Mouse (Mus musculus) frontal cortex, postnatal 14 days (tissue): ENCODE results near the gene Enpp7.

Experiments
- DNase-seq, 2 experiments: peaks; one replicate each; pipeline ENCODE4 v3.0.0; 2022; ENCODE audit warnings: low spot score in 2 of 2

The Enpp7 gene

DNA sequence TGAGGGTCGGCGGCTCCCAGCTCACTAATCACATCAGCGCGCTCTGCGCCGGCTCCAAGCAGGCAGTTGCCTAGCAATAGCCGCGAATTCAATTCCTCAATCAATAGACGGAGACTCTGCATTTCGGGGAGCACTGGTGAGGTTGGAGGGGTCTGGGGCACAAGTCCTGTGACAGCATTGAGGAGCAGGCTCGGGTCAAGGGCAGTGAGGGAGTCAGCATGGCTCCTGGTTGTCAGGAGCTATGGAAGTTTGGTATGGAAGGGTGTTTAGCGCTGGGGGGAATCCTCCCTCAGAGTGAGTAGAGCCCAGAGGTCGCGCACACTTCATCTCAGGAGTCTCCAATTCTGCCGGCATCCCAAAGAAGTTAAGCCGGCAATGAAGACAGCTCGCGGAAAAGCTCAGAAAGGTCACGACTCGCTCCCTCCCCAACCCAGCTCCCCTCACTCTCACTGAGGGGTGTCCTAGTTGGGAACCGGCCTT lies 47.7 kb downstream of the Enpp7 start:
- no peak for DNase-seq

- no peak for DNase-seq
Observed at GRCm38 (mm10) chr11:119036447-119036846, 48.5 kb downstream of the Enpp7 start.

DNA sequence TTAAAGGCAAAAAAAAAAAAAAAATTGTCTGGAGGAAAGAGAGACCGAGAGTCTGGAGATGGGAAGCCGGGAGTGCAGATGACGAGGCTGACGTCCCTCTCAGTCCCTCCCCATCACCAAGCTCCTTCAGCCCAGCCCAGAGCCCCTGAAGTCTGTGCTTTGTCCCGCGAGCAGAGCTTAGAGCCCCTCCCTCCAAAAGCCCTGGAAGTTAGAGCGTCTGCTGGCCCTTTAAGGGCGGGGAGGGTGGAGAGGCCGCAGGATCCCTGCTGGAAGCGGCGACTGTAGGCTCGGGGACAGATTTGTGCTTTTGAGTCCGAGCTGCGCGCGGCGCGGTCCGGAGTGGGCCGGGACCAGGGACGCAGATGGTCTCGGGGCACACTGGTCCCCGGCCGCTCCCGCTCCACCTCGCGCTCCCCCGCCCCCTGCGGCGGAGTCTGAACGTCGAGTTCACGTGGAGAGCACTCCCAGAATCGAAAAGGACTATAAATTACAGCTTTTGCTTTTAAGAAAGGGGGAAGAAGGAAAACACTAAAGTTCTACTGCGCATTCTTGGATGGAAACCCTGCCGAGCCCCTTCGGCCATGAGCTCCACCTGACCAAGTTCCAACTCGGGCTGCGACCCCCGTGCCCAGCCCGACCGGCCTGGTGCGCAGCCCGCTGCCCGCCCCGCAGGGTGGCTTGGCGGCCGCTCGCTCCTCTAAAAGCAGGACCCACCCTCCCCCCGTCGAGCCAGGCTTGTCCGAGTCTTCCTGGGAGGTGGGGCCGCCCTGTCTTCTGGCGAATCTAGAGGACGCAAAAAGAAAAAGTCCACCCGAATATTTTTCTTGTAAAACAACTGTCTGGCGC lies 49.2 kb downstream of the Enpp7 start:
- no peak for DNase-seq

DNA sequence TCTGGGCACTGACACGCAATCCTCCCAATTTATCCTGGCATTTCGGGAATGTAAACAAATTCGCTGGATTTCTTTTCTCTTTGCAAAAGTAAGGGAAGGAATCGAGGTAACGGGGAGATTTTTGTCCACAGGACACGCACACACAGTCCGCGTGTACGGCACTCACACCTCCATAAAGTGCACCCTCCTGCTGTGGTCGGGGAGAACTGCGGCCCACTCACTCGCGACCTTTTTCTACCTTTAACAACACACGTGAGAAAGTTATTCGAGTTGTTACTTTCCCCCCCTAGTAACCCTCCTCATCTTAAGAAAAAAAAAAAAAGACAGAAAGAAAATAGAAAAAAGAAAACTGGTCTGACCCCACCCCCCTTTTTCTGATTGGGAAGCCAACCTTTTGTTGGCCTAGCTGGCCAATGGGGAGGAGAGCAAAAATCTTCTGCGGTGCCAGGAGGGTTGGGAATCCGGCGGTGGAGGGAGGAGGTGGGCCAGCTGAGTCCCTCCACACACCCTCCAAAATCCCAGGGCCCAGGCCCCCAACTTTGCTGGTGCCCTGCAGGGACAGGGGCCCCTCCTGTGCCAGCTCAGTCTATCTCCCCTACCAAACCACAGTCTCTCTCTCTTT lies 49.9 kb downstream of the Enpp7 start:
- DNase-seq, result no peak

GRCm38 (mm10) chr11:119038744-119039484 lies 50.9 kb downstream of the Enpp7 start:
- no peak for DNase-seq

DNA sequence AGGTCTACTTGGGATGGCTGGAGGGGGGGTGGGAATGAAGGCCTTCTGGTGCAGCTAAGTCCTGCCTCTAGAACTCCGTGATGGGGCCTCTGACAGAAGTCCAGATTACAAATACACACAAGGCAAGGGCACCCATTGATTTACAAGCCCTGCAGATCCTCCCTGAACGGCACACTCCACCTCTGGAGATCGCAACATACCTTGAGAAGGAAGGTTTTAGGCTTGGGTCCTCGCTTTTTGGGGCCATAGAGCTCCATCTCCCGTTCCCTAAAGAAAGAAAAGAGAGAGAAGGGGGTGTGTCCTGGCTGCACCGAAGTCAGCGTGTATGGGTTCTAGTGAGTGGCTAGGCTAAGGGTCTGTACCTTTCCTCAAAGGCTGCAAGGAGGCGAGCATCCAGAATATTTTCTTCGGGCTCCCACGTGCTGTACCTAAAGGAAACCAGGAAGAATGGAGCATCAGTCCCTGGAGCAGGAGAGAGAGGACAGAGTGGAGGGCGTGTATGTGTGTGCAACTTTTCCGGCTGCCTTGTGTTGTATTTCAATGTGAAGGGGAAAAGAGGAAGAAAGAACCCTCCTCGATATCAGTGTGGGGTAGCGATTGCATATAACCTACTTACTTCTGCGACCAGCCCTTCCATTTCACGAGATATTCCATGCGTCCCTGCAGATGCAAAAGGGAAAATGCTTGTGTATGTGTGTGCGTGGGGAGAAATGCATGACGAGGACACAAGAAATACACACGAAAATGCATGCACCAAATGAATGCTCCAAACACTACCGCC lies 51.9 kb downstream of the Enpp7 start:
- no peak for DNase-seq

DNA sequence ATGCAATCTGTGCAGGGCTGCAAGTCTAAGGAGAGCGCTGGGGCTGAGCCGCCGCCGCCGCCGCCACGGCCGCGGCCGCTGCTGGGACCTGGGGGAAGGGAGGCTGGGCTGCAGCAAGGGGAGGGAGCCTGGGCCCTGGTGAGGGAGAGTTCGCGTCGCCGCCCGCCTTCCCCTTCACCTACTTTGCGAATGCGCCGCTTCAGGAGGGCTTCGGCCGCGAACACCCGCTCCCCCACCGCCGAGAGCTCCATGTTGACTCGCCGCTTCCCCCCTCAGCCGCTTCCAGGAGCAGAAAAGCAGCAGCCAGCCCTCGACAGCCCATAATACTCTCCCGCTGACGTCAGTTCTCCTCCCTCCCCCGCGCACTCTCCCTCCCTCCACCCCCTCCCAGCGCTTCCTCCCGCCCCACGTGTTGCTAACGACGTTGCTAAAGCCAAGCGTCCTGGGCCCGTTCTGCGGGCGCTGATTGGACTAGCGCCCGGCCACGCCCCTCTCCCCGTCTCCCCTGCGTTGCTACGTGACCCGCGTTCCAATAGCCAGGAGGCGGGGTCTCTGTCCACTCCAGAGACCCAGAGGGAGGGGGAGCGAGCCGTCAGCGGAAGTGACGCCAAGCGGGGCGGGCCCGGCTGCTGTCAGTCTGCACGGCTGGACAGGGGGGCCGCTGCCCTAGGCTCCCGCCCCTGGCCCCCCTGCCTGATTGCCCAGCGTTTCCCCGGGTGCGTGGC lies 52.8 kb downstream of the Enpp7 start, which contains the start of gene Cbx8:
TSS of gene Cbx8 (minus strand) at position 370 of the 725 bp plus-strand sequence.
- peak; percentile 99 for DNase-seq

DNA sequence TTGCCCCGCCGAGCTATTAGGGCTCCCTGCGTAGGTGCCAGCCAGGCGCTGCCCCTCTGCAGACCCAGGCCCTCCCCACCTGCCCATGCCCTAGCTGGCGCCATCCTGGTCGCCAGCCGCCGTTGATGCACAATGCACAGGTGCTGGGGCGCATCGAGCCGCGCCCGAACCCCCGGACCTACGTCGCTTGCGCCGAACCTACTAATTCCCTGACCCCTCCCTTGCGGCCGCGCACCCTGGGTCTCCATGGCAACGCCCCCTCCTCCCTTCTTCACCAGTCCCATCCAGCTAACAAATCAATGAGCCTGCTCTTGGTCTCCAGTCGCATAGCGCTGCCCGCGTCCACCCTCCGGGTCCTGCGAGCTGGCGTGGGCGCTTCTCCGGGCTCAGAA lies 53.3 kb downstream of the Enpp7 start:
- DNase-seq, result peak in 1 of 2 experiments; percentile 77

- DNase-seq, result no peak
Observed at GRCm38 (mm10) chr11:119041750-119042465, 53.9 kb downstream of the Enpp7 start.
